ENCODE assay signal across 8 mouse cellular contexts in the genomic region with DNA sequence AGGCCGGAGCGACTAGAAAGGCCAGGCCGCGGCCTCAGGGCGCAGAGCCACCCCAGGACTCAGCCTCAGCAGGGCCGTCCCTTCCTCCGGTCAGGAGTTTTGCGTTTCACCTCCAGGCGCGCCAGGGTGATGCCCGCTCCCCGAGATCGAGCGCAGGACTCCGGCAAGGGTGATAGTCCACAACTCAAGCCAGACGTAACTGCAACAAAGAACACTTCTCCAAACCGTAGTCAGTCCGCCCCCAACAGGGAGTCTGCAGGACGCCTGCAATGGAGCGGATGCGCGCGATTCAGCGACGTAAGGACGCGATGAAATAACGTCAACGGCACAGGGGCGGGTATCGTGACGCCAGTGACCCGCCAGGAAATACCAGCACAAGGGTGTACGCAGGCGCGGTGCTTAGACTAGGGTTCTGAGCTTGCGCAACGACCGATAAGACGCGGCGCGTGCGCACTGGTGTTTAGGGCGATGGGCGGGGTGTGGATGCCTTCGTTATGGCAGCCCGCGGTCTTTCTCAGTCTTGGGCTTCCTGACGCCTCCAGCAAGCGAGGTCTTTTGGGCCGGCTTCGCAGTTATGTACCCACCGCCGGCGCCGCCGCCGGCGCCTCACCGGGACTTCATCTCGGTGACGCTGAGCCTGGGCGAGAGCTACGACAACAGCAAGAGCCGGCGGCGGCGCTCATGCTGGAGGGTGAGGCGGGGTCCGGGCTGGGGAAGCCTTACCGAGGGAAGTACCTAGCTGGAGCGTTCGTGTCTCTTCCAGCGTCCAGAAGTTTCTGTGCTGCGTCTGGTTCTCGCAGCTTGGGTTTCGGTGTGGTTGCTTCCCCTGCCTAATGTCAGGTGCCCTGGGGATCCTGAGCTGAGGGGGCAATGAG. TPM values are rescaled to one million over a fixed set of nuclear protein-coding genes. Genes with fewer than 3 reads are reported as not detected.
DNase-seq lines count a peak whose midpoint lies in the region; ATAC-seq lines count a peak whose summit lies in the region.

Man1b1 (plus strand) TSS at position 53 of the 875 bp plus-strand sequence.

- DNase-seq in adipocyte (ENCODE audit: low spot score), result peak; percentile 99
- peak; percentile 100 for DNase-seq in embryo, embryonic 10 days (ENCODE audit: low spot score)
- peak; percentile 99 for DNase-seq in gastrocnemius, postnatal 10 days
- DNase-seq in induced T-regulatory cell, adult 2 months (ENCODE audit: low read depth), result peak; percentile 100
- DNase-seq in left cerebral cortex, adult 9 months (ENCODE audit: low spot score in 2 of 2), result peak; percentile 97 to 99
- peak; percentile 99 for DNase-seq in right cerebral cortex, postnatal 14 days
- peak; percentile 99 for DNase-seq in urinary bladder, postnatal 36 days (ENCODE audit: low spot score in 2 of 2)

- ATAC-seq in megakaryocyte progenitor cell, adult 5-6 weeks (replicated peaks; ENCODE audit: poor library complexity), result peak; percentile 97

RNA-seq across cellular contexts. Expression of gene Man1b1, which starts in this region (rescaled TPM):
- 10 to 100 TPM; 21.0 to 25.2 TPM for total RNA-seq in gastrocnemius, postnatal 10 days (2021)
- total RNA-seq in megakaryocyte progenitor cell, adult 5-6 weeks (2015), result 19.1 and 23.4 TPM in 2 replicates
- 42.5 and 52.1 TPM in 2 replicates for total RNA-seq in megakaryocyte progenitor cell, adult 5-6 weeks (2017)

Comparison
In these comparisons a context has a peak if more than half of its experiments do, and no peak if none do; other contexts are left out.
1. Peak in every context shown above with its lines: DNase-seq and ATAC-seq.